9 mouse cellular contexts compared by ENCODE assay signal in the genomic region with DNA sequence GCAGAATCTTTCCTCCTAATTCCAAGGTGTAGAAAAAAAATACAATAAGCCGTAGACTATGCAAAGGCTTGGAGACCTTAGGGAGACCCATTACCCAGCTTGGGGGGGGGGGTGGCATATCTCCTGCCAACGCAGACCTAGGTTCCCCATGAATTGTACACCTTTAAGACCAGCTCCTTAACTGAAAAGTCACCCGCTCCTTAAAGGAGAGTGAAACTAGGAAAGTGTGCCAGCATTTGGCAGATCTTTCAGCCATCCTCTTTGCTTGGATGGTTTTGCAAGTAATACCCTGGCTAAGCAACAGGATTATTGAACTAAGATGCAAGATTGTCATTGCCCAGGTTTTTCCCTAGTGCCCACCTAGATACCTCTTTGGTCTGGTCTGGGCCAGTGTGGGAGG. TPM values are rescaled to one million over a fixed set of nuclear protein-coding genes. Genes with fewer than 3 reads are reported as not detected.
DNase-seq lines count a peak whose midpoint lies in the region; ATAC-seq and TF ChIP-seq lines count a peak whose summit lies in the region.
"Had no signal": no experiment of that assay in that cellular context is flagged by ENCODE, and none has a peak within 500 bp of the region (broad histone marks: within the 10 kb centered on the region; RNA-seq: fewer than 3 reads in every experiment).

No protein-coding gene starts in this region.

- intact Hi-C loops in heart, adult 2 months (cut with DNase I), result loop anchor here (1.0 to 2.0 kb wide), 2 partner anchors 35 to 175 kb away; a partner anchor contains a TSS
- intact Hi-C loops in left cerebral cortex, postnatal 36 days (cut with DNase I), result loop anchor here (5.0 to 10.0 kb wide), 2 partner anchors 84 to 181 kb away; no protein-coding TSS in a partner anchor

- TF ChIP-seq POLR2A in heart, adult 2 months (IDR thresholded peaks at IDR 0.05; ENCODE audit: insufficient read depth, low read depth, low read length), result no peak
- no peak for TF ChIP-seq POLR2A in ES-Bruce4 (IDR thresholded peaks at IDR 0.05; ENCODE audit: insufficient read depth, low read length)

- peaks cover 10% of the 10 kb centered on the region for H3K4me1 ChIP-seq in heart, adult 2 months (ENCODE audit: control insufficient read depth, insufficient read depth, low read length)
- H3K4me1 ChIP-seq in ES-Bruce4 (ENCODE audit: control insufficient read depth, insufficient read depth, low read length), result no peaks in the 10 kb centered on the region
- peaks cover 13% of the 10 kb centered on the region for H3K4me1 ChIP-seq in forebrain, embryonic 15.5 days
- H3K4me1 ChIP-seq in liver, embryonic 16.5 days (ENCODE audit: control insufficient read depth, low read depth, low read length), result peaks cover 9% of the 10 kb centered on the region

- TF ChIP-seq EP300 in heart, adult 2 months (IDR thresholded peaks at IDR 0.05; ENCODE audit: insufficient read depth, low read depth, low read length), result no peak
- no peak for TF ChIP-seq EP300 in ES-Bruce4 (IDR thresholded peaks at IDR 0.05; ENCODE audit: insufficient read depth, low read depth, low read length)

- peak overlapping the region; percentile 68 for H3K4me2 ChIP-seq in forebrain, embryonic 15.5 days (replicated peaks)
- H3K4me2 ChIP-seq in liver, embryonic 16.5 days (ENCODE audit: low read depth, low read length), result peak overlapping the region; percentile 70

- H3K27me3 ChIP-seq in heart, adult 2 months (ENCODE audit: control insufficient read depth, insufficient read depth, low read length), result no peaks in the 10 kb centered on the region
- H3K27me3 ChIP-seq in ES-Bruce4 (ENCODE audit: control insufficient read depth, insufficient read depth, low read length, poor library complexity, severe bottlenecking), result no peaks in the 10 kb centered on the region
- H3K27me3 ChIP-seq in forebrain, embryonic 15.5 days, result no peaks in the 10 kb centered on the region
- H3K27me3 ChIP-seq in liver, embryonic 16.5 days (ENCODE audit: control insufficient read depth, insufficient read depth, low read depth, low read length), result no peaks in the 10 kb centered on the region

- H3K79me2 ChIP-seq in heart, adult 2 months (replicated peaks; ENCODE audit: control insufficient read depth, insufficient read depth, low read length), result no peaks in the 10 kb centered on the region

- 71% methylated on average over 3 of the region's 3 CpGs for WGBS in heart, adult 2 months
- WGBS in forebrain, embryonic 15.5 days, result 71% methylated on average over 3 of the region's 3 CpGs
- 65% methylated on average over 3 of the region's 3 CpGs for WGBS in liver, embryonic 16.5 days (ENCODE audit: insufficient replicate concordance)

- H3K9me3 ChIP-seq in ES-Bruce4 (replicated peaks; ENCODE audit: control insufficient read depth, insufficient read depth, low read length, poor library complexity, severe bottlenecking), result no peaks in the 10 kb centered on the region
- H3K9me3 ChIP-seq in forebrain, embryonic 15.5 days, result no peaks in the 10 kb centered on the region
- no peaks in the 10 kb centered on the region for H3K9me3 ChIP-seq in liver, embryonic 16.5 days (replicated peaks; ENCODE audit: control insufficient read depth, low read length)

- no peaks in the 10 kb centered on the region for H3K36me3 ChIP-seq in heart, adult 2 months (ENCODE audit: control insufficient read depth, insufficient read depth, low read length)
- no peaks in the 10 kb centered on the region for H3K36me3 ChIP-seq in ES-Bruce4 (ENCODE audit: control insufficient read depth, insufficient read depth, low read length, poor library complexity, severe bottlenecking)
- no peaks in the 10 kb centered on the region for H3K36me3 ChIP-seq in forebrain, embryonic 15.5 days
- H3K36me3 ChIP-seq in liver, embryonic 16.5 days (ENCODE audit: control insufficient read depth, insufficient read depth), result no peaks in the 10 kb centered on the region
- H3K36me3 ChIP-seq: G1E had no signal

- no peak overlapping the region for H3K9ac ChIP-seq in heart, adult 2 months (ENCODE audit: low read depth, low read length)
- peak overlapping the region; percentile 25 for H3K9ac ChIP-seq in ES-Bruce4 (ENCODE audit: low read depth, poor library complexity, severe bottlenecking)
- H3K9ac ChIP-seq in forebrain, embryonic 15.5 days (replicated peaks), result peak overlapping the region; percentile 81
- H3K9ac ChIP-seq in liver, embryonic 16.5 days (ENCODE audit: low read depth, low read length), result peak overlapping the region; percentile 42; the same call in 1 of the 2 replicates

- no peak for DNase-seq in heart, adult 2 months
- DNase-seq in heart, adult 9 months (ENCODE audit: low spot score in 2 of 2), result no peak
- no peak for DNase-seq in gastrocnemius, postnatal 25 days
- DNase-seq in left cerebral cortex, postnatal 36 days (ENCODE audit: low spot score in 2 of 2), result no peak
- DNase-seq in adrenal gland, adult 8-10 months, result no peak

- no peak overlapping the region; the same call in 1 of the 2 replicates for H3K4me3 ChIP-seq in heart, adult 2 months
- peak overlapping the region; percentile 61 for H3K4me3 ChIP-seq in ES-Bruce4 (ENCODE audit: low read depth, low read length)
- peak overlapping the region; percentile 82 for H3K4me3 ChIP-seq in forebrain, embryonic 15.5 days
- peak overlapping the region; percentile 70; the same call in 1 of the 2 replicates for H3K4me3 ChIP-seq in liver, embryonic 16.5 days (ENCODE audit: low read depth, low read length)

- peak; percentile 15; the same call in 1 of the 2 replicates for ATAC-seq in forebrain, embryonic 15.5 days (replicated peaks)
- no peak for ATAC-seq in liver, embryonic 16.5 days (ENCODE audit: low read depth)

- peak overlapping the region; percentile 68 for H3K27ac ChIP-seq in heart, adult 2 months
- no peak overlapping the region for H3K27ac ChIP-seq in ES-Bruce4 (ENCODE audit: insufficient read depth, low read length)
- H3K27ac ChIP-seq in forebrain, embryonic 15.5 days (replicated peaks), result peak overlapping the region; percentile 86
- H3K27ac ChIP-seq in liver, embryonic 16.5 days (ENCODE audit: low read length), result no peak overlapping the region

- TF ChIP-seq CTCF in heart, adult 2 months (IDR thresholded peaks at IDR 0.05), result no peak
- no peak for TF ChIP-seq CTCF in ES-Bruce4 (IDR thresholded peaks at IDR 0.05; ENCODE audit: low read depth, low read length)

RNA-seq across cellular contexts. Expression of a gene that starts 0.6 kb away (rescaled TPM):
- total RNA-seq in heart, adult 2 months (2021), result under 1 TPM; 0.68 to 0.94 TPM
- 1.1 and 1.8 TPM in 2 replicates for polyA plus RNA-seq in heart, adult 2 months (2012; rRNA removed)
- polyA plus RNA-seq in ES-Bruce4 (2011; ENCODE audit: insufficient read depth, insufficient read length, low read depth, missing spikeins), result 0.42 and 0.70 TPM in 2 replicates
- polyA plus RNA-seq in forebrain, embryonic 15.5 days (2015; fragmentation: Nextera tagmentation; extraction: Ambion mirVana), result 0.93 and 0.98 TPM in 2 replicates
- polyA plus RNA-seq in liver, embryonic 16.5 days (2015; fragmentation: Nextera tagmentation; extraction: Ambion mirVana), result not detected in 2 replicates
- under 1 TPM; 0.36 to 0.48 TPM for total RNA-seq in gastrocnemius, postnatal 25 days (2021)
- total RNA-seq in left cerebral cortex, postnatal 36 days (2021), result 100 to 1,000 TPM; 182 to 198 TPM
- total RNA-seq in adrenal gland, adult 8-10 months (2022), result 1 to 10 TPM; 4.0 to 6.7 (median 5.4) TPM
- total RNA-seq: G1E had no signal
- polyA plus RNA-seq: G1E had no signal

RNA-seq across cellular contexts. Expression of a gene that starts 1.0 kb away (rescaled TPM):
- total RNA-seq in heart, adult 2 months (2021), result 10 to 100 TPM; 18.9 to 20.6 TPM
- 12.7 and 13.3 TPM in 2 replicates for polyA plus RNA-seq in heart, adult 2 months (2012; rRNA removed)
- 6.4 and 7.3 TPM in 2 replicates for polyA plus RNA-seq in ES-Bruce4 (2011; ENCODE audit: insufficient read depth, insufficient read length, low read depth, missing spikeins)
- polyA plus RNA-seq in forebrain, embryonic 15.5 days (2015; fragmentation: Nextera tagmentation; extraction: Ambion mirVana), result 2.8 and 4.7 TPM in 2 replicates
- polyA plus RNA-seq in liver, embryonic 16.5 days (2015; fragmentation: Nextera tagmentation; extraction: Ambion mirVana), result 0.35 and 0.68 TPM in 2 replicates
- 1 to 10 TPM; 3.2 to 3.9 TPM for total RNA-seq in gastrocnemius, postnatal 25 days (2021)
- 1 to 10 TPM; 6.4 TPM for total RNA-seq in left cerebral cortex, postnatal 36 days (2021)
- 10 to 100 TPM in 1 of 4 experiments, 1 to 10 TPM in 3; 6.5 to 10.4 (median 7.7) TPM for total RNA-seq in adrenal gland, adult 8-10 months (2022)
- polyA plus RNA-seq: G1E had no signal

RNA-seq across cellular contexts. Expression of a gene that starts 34.5 kb away (rescaled TPM):
- 10 to 100 TPM in 1 of 2 experiments, 1 to 10 TPM in 1; 8.9 to 10.2 TPM for total RNA-seq in heart, adult 2 months (2021)
- 6.8 and 7.5 TPM in 2 replicates for polyA plus RNA-seq in heart, adult 2 months (2012; rRNA removed)
- polyA plus RNA-seq in ES-Bruce4 (2011; ENCODE audit: insufficient read depth, insufficient read length, low read depth, missing spikeins), result 7.5 and 8.3 TPM in 2 replicates
- 5.1 and 5.9 TPM in 2 replicates for polyA plus RNA-seq in forebrain, embryonic 15.5 days (2015; fragmentation: Nextera tagmentation; extraction: Ambion mirVana)
- 1.1 and 1.3 TPM in 2 replicates for polyA plus RNA-seq in liver, embryonic 16.5 days (2015; fragmentation: Nextera tagmentation; extraction: Ambion mirVana)
- 1 to 10 TPM; 2.8 to 3.7 TPM for total RNA-seq in gastrocnemius, postnatal 25 days (2021)
- 10 to 100 TPM; 11.7 to 11.8 TPM for total RNA-seq in left cerebral cortex, postnatal 36 days (2021)
- total RNA-seq in adrenal gland, adult 8-10 months (2022), result 10 to 100 TPM; 13.5 to 20.4 (median 17.0) TPM

Comparison
In these comparisons a context has a peak if more than half of its experiments do, and no peak if none do; other contexts are left out.
1. H3K27ac ChIP-seq: peak in heart, adult 2 months (single experiment) and forebrain, embryonic 15.5 days (single experiment); none in ES-Bruce4 (single experiment) and liver, embryonic 16.5 days (single experiment).
2. RNA of a gene that starts 0.6 kb away (total RNA-seq): 182 to 198 TPM in left cerebral cortex, postnatal 36 days; 4.0 to 6.7 TPM in adrenal gland, adult 8-10 months, 0.68 to 0.94 TPM in heart, adult 2 months and 0.36 to 0.48 TPM in gastrocnemius, postnatal 25 days; every median in the first group is over 10 times any median in the second.